15 mouse cellular contexts compared by ENCODE assay signal in genomic region chr19:48411332-48411731, GRCm38 (mm10).
DNase-seq lines count a peak whose midpoint lies in the region; ATAC-seq and TF ChIP-seq lines count a peak whose summit lies in the region.
"Had no signal": no experiment of that assay in that cellular context is flagged by ENCODE, and none has a peak within 500 bp of the region (broad histone marks: within the 10 kb centered on the region; RNA-seq: fewer than 3 reads in every experiment).

No protein-coding gene starts in this region.

- H3K27ac ChIP-seq in intestine, postnatal 0 days (ENCODE audit: low read depth, low read length): no peak overlapping the region
- no peak overlapping the region for H3K27ac ChIP-seq in intestine, embryonic 15.5 days
- H3K27ac ChIP-seq: embryonic facial prominence, embryonic 12.5 days; limb, embryonic 12.5 days; midbrain, embryonic 15.5 days; neural tube, embryonic 13.5 days had no signal

- no peaks in the 10 kb centered on the region for H3K27me3 ChIP-seq in intestine, postnatal 0 days (replicated peaks; ENCODE audit: control insufficient read depth, insufficient read depth, low read length)
- H3K27me3 ChIP-seq in intestine, embryonic 15.5 days (replicated peaks): no peaks in the 10 kb centered on the region
- H3K27me3 ChIP-seq: embryonic facial prominence, embryonic 12.5 days; limb, embryonic 12.5 days; midbrain, embryonic 15.5 days; neural tube, embryonic 13.5 days had no signal

- WGBS in intestine, postnatal 0 days: 67% methylated on average over 2 of the region's 2 CpGs
- WGBS in intestine, embryonic 15.5 days: 59% methylated on average over 2 of the region's 2 CpGs

- no peaks in the 10 kb centered on the region for H3K36me3 ChIP-seq in intestine, postnatal 0 days (ENCODE audit: control insufficient read depth, insufficient read depth)
- H3K36me3 ChIP-seq in intestine, embryonic 15.5 days: no peaks in the 10 kb centered on the region
- H3K36me3 ChIP-seq: embryonic facial prominence, embryonic 12.5 days; limb, embryonic 12.5 days; midbrain, embryonic 15.5 days; neural tube, embryonic 13.5 days had no signal

- H3K9me3 ChIP-seq in intestine, postnatal 0 days (ENCODE audit: control insufficient read depth): no peaks in the 10 kb centered on the region
- no peaks in the 10 kb centered on the region for H3K9me3 ChIP-seq in intestine, embryonic 15.5 days
- H3K9me3 ChIP-seq: embryonic facial prominence, embryonic 12.5 days; limb, embryonic 12.5 days; midbrain, embryonic 15.5 days; neural tube, embryonic 13.5 days had no signal

- H3K4me1 ChIP-seq in intestine, postnatal 0 days (replicated peaks; ENCODE audit: control insufficient read depth, insufficient read depth, low read length): no peaks in the 10 kb centered on the region
- H3K4me1 ChIP-seq in intestine, embryonic 15.5 days (replicated peaks): no peaks in the 10 kb centered on the region
- H3K4me1 ChIP-seq: embryonic facial prominence, embryonic 12.5 days; limb, embryonic 12.5 days; midbrain, embryonic 15.5 days; neural tube, embryonic 13.5 days had no signal

- H3K9ac ChIP-seq in intestine, postnatal 0 days (ENCODE audit: low read depth, low read length): no peak overlapping the region
- no peak overlapping the region for H3K9ac ChIP-seq in intestine, embryonic 15.5 days
- H3K9ac ChIP-seq: embryonic facial prominence, embryonic 12.5 days; limb, embryonic 12.5 days; midbrain, embryonic 15.5 days; neural tube, embryonic 13.5 days had no signal

- TF ChIP-seq CTCF in intestine, postnatal 0 days (IDR thresholded peaks at IDR 0.05; ENCODE audit: low read depth): peak; percentile 45

- no peak overlapping the region for H3K4me3 ChIP-seq in intestine, postnatal 0 days (ENCODE audit: low read depth, low read length)
- H3K4me3 ChIP-seq in intestine, embryonic 15.5 days (replicated peaks): no peak overlapping the region
- H3K4me3 ChIP-seq: embryonic facial prominence, embryonic 12.5 days; limb, embryonic 12.5 days; midbrain, embryonic 15.5 days; neural tube, embryonic 13.5 days had no signal

- H3K4me2 ChIP-seq in intestine, postnatal 0 days (replicated peaks; ENCODE audit: low read depth): no peak overlapping the region
- H3K4me2 ChIP-seq in intestine, embryonic 15.5 days (replicated peaks): no peak overlapping the region
- H3K4me2 ChIP-seq: embryonic facial prominence, embryonic 12.5 days; limb, embryonic 12.5 days; midbrain, embryonic 15.5 days; neural tube, embryonic 13.5 days had no signal

- no peak for ATAC-seq in cerebellum, adult (ENCODE audit: insufficient number of reproducible peaks, low FRiP score, low TSS enrichment)
- ATAC-seq in intestine, postnatal 0 days: no peak
- ATAC-seq in intestine, embryonic 15.5 days: no peak
- ATAC-seq: midbrain, embryonic 15.5 days had no signal

- peak; percentile 29 to 38 for DNase-seq in cerebellum, postnatal 14 days
- peak; percentile 7 for DNase-seq in lung, postnatal 36 days
- no peak for DNase-seq in lung, postnatal 10 days
- DNase-seq in retina, embryonic 14.5 days (ENCODE audit: low spot score): peak; percentile 62
- DNase-seq in adrenal gland, postnatal 36 days: no peak
- DNase-seq: adrenal gland, postnatal 14 days; cerebellum, adult 11 months; gastrocnemius, postnatal 36 days had no signal

Comparison
In these comparisons a context has a peak if more than half of its experiments do, and no peak if none do; other contexts are left out.
1. DNase-seq: peak in cerebellum, postnatal 14 days (2 of 2), lung, postnatal 36 days (single experiment) and retina, embryonic 14.5 days (single experiment); none in lung, postnatal 10 days (single experiment) and adrenal gland, postnatal 36 days (0 of 2).